Mouse (Mus musculus): Measurements from ENCODE around the gene Vps45. TPM values are rescaled to one million over a fixed set of nuclear protein-coding genes. Genes with fewer than 3 reads are reported as not detected.

Gene Vps45
- total RNA-seq, 1 experiment from 2014 or later = 21.4 TPM

- ATAC-seq (replicated peaks; ENCODE audit: insufficient number of reproducible peaks, low FRiP score, low TSS enrichment, poor library complexity, severe bottlenecking) = no peak
Observed at GRCm38 (mm10) chr3:96016257-96016889, 41.9 kb downstream of the Vps45 start.

- no peak for ATAC-seq (replicated peaks; ENCODE audit: insufficient number of reproducible peaks, low FRiP score, low TSS enrichment, poor library complexity, severe bottlenecking)
Observed at GRCm38 (mm10) chr3:96015681-96016080, 42.6 kb downstream of the Vps45 start.

GRCm38 (mm10) chr3:96012805-96013204, 45.5 kb downstream of the Vps45 start:
- no peak for ATAC-seq (replicated peaks; ENCODE audit: insufficient number of reproducible peaks, low FRiP score, low TSS enrichment, poor library complexity, severe bottlenecking)

GRCm38 (mm10) chr3:96008463-96008862, 49.8 kb downstream of the Vps45 start:
- ATAC-seq (replicated peaks; ENCODE audit: insufficient number of reproducible peaks, low FRiP score, low TSS enrichment, poor library complexity, severe bottlenecking) = no peak

GRCm38 (mm10) chr3:96001560-96001959, 56.7 kb downstream of the Vps45 start:
- ATAC-seq (replicated peaks; ENCODE audit: insufficient number of reproducible peaks, low FRiP score, low TSS enrichment, poor library complexity, severe bottlenecking) = no peak

- 0 out of 2 replicates have a peak, but pooled peaks have one; percentile 19 for ATAC-seq (replicated peaks; ENCODE audit: insufficient number of reproducible peaks, low FRiP score, low TSS enrichment, poor library complexity, severe bottlenecking)
Observed at GRCm38 (mm10) chr3:96000921-96001501, 57.3 kb downstream of the Vps45 start.

GRCm38 (mm10) chr3:96000080-96000632, 58.1 kb downstream of the Vps45 start:
- no peak for ATAC-seq (replicated peaks; ENCODE audit: insufficient number of reproducible peaks, low FRiP score, low TSS enrichment, poor library complexity, severe bottlenecking)

GRCm38 (mm10) chr3:95999308-96000079, 58.8 kb downstream of the Vps45 start:
- no peak for ATAC-seq (replicated peaks; ENCODE audit: insufficient number of reproducible peaks, low FRiP score, low TSS enrichment, poor library complexity, severe bottlenecking)

- ATAC-seq (replicated peaks; ENCODE audit: insufficient number of reproducible peaks, low FRiP score, low TSS enrichment, poor library complexity, severe bottlenecking) = peak; percentile 7; the same call in 1 of the 2 replicates
Observed at GRCm38 (mm10) chr3:95997203-95997721, 61.0 kb downstream of the Vps45 start.

GRCm38 (mm10) chr3:95996451-95997073, 61.7 kb downstream of the Vps45 start:
- ATAC-seq (replicated peaks; ENCODE audit: insufficient number of reproducible peaks, low FRiP score, low TSS enrichment, poor library complexity, severe bottlenecking) = no peak

GRCm38 (mm10) chr3:95995802-95996428, 62.4 kb downstream of the Vps45 start, which contains the start of gene Plekho1:
TSS of gene Plekho1 (minus strand) at chr3:95996001.
- 0 out of 2 replicates have a peak, but pooled peaks have one; percentile 6 for ATAC-seq (replicated peaks; ENCODE audit: insufficient number of reproducible peaks, low FRiP score, low TSS enrichment, poor library complexity, severe bottlenecking)

GRCm38 (mm10) chr3:95994975-95995801, 63.1 kb downstream of the Vps45 start:
- ATAC-seq (replicated peaks; ENCODE audit: insufficient number of reproducible peaks, low FRiP score, low TSS enrichment, poor library complexity, severe bottlenecking) = no peak

GRCm38 (mm10) chr3:95994381-95994846, 63.9 kb downstream of the Vps45 start:
- ATAC-seq (replicated peaks; ENCODE audit: insufficient number of reproducible peaks, low FRiP score, low TSS enrichment, poor library complexity, severe bottlenecking) = peak; percentile 63

GRCm38 (mm10) chr3:95993881-95994280, 64.4 kb downstream of the Vps45 start:
- ATAC-seq (replicated peaks; ENCODE audit: insufficient number of reproducible peaks, low FRiP score, low TSS enrichment, poor library complexity, severe bottlenecking) = 0 out of 2 replicates have a peak, but pooled peaks have one; percentile 24

- ATAC-seq (replicated peaks; ENCODE audit: insufficient number of reproducible peaks, low FRiP score, low TSS enrichment, poor library complexity, severe bottlenecking) = no peak
Observed at GRCm38 (mm10) chr3:95992990-95993603, 65.2 kb downstream of the Vps45 start.

- peak; percentile 51 for ATAC-seq (replicated peaks; ENCODE audit: insufficient number of reproducible peaks, low FRiP score, low TSS enrichment, poor library complexity, severe bottlenecking)
Observed at GRCm38 (mm10) chr3:95990413-95990941, 67.8 kb downstream of the Vps45 start.

- no peak for ATAC-seq (replicated peaks; ENCODE audit: insufficient number of reproducible peaks, low FRiP score, low TSS enrichment, poor library complexity, severe bottlenecking)
Observed at GRCm38 (mm10) chr3:95988969-95989368, 69.3 kb downstream of the Vps45 start.

All from monocyte, adult 5-6 weeks (primary cell).